Mouse (Mus musculus) heart, embryonic 12.5 days (tissue): ENCODE data around the gene Tmcc3. TPM values are rescaled to one million over a fixed set of nuclear protein-coding genes. Genes with fewer than 3 reads are reported as not detected.
"Not testable (repeated sequence)": the region's sequence is repeated elsewhere in the genome, so short reads cannot be mapped to it uniquely, and the experiment has no call there.

Experiments
- ATAC-seq: fragments of 200-750 bp; cut with Nextera tagmentation; 2 replicates; pipeline ENCODE4 v1.8.0; 2017; ENCODE audit warnings: moderate TSS enrichment, moderate library complexity; ENCODE audit not compliant: insufficient number of reproducible peaks, low FRiP score
- H3K27ac ChIP-seq: fragments of 300-500 bp; sonication (generic); 2 replicates; pipeline ENCODE4 v1.5.1; 2016; ENCODE audit warnings: mild to moderate bottlenecking, moderate library complexity; ENCODE audit not compliant: poor library complexity, severe bottlenecking
- H3K27me3 ChIP-seq: fragments of 300-500 bp; sonication (generic); replicated peaks from 2 replicates; pipeline ENCODE4 v1.6.1; 2016; ENCODE audit warnings: mild to moderate bottlenecking, moderate library complexity
- H3K36me3 ChIP-seq: fragments of 300-500 bp; sonication (generic); 2 replicates; pipeline ENCODE4 v1.6.1; 2016; ENCODE audit warnings: mild to moderate bottlenecking, moderate library complexity
- H3K4me1 ChIP-seq: fragments of 300-500 bp; sonication (generic); replicated peaks from 2 replicates; pipeline ENCODE4 v1.6.1; 2016; ENCODE audit warnings: mild to moderate bottlenecking
- H3K4me2 ChIP-seq: fragments of 300-500 bp; sonication (generic); 2 replicates; pipeline ENCODE4 v1.6.1; 2016; ENCODE audit warnings: mild to moderate bottlenecking, moderate library complexity
- H3K4me3 ChIP-seq: fragments of 300-500 bp; sonication (generic); 2 replicates; pipeline ENCODE4 v1.5.1; 2016; ENCODE audit warnings: mild to moderate bottlenecking
- H3K9ac ChIP-seq: fragments of 300-500 bp; sonication (generic); 2 replicates; pipeline ENCODE4 v1.6.1; 2016; ENCODE audit warnings: mild to moderate bottlenecking, moderate library complexity
- H3K9me3 ChIP-seq: fragments of 300-500 bp; sonication (generic); replicated peaks from 2 replicates; pipeline ENCODE4 v1.6.1; 2016; ENCODE audit warnings: mild to moderate bottlenecking, moderate library complexity
- WGBS: fragments of 180-500 bp; shearing (Covaris S2); methylation state at CpG from one replicate; pipeline ENCODE4 v1.1.7; 2016; 5-methylcytosine and 5-hydroxymethylcytosine counted together
- polyA plus RNA-seq: library from polyadenylated mRNA; unstranded; fragments of >200 nt; fragmentation: Nextera tagmentation; extraction: Ambion mirVana; gene quantifications from 2 replicates; pipeline ENCODE4 v1.2.1, GENCODE M21; 2016

The Tmcc3 gene
- polyA plus RNA-seq, 1 experiment from 2014 or later: 10.2 TPM

DNA sequence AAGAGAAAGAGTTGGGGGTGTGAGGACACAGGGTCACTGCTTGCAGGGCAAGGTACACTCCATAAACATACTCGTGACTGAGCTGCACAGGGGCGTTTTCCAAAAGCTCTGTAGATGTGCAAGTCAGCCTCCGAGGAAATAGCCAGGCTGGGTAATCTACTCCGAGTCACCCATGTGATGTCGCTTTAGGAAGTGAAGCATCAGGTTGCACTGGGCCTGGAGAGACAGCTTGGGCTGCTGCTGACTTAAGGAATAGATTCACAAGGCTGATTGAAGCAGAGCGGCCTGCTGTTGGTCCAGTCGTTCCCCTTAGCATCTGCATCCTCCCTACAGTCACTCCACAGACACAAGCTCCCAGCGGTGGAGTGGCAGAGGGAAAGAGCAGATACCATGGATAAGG is 274.1 kb downstream of the Tmcc3 start:
- no peak overlapping the region for H3K4me3 ChIP-seq
- no peak overlapping the region for H3K27ac ChIP-seq
- WGBS: 35% methylated on average over 8 of the region's 8 CpGs
- H3K36me3 ChIP-seq: peaks cover 12% of the 10 kb centered on the region
- H3K9ac ChIP-seq: no peak overlapping the region
- no peaks in the 10 kb centered on the region for H3K9me3 ChIP-seq
- no peaks in the 10 kb centered on the region for H3K27me3 ChIP-seq
- ATAC-seq: no peak
- peaks cover 36% of the 10 kb centered on the region for H3K4me1 ChIP-seq
- no peak overlapping the region for H3K4me2 ChIP-seq

DNA sequence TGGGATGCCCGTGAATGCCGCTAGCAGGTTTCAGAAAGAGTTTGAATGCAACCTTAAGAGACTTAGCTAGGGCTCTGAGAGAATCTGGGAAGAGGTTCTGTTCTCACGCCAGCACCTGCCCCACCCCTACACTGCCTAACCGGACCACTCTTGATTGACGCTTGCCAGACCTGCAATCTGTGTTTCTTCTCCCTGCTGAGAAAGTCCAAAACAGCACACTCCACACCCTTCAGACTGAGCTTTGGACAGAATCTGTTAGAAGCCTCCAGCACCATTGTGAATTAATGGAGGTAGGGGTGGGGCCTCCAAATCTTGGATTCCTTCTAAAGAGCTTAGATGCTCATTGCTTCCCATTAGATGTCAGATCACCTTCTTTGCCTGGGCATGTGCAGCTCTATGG is 277.2 kb downstream of the Tmcc3 start:
- Histone ChIP-seq H3K9ac (no peak overlapping the region), H3K27me3 (no peaks in the 10 kb centered on the region), H3K4me1 (peaks cover 36% of the 10 kb centered on the region), H3K4me3 (no peak overlapping the region), H3K9me3 (no peaks in the 10 kb centered on the region), H3K27ac (no peak overlapping the region), H3K36me3 (peaks cover 6% of the 10 kb centered on the region; the same call in 1 of the 2 replicates), H3K4me2 (no peak overlapping the region)
- 46% methylated on average over 5 of the region's 5 CpGs for WGBS
- no peak for ATAC-seq

DNA sequence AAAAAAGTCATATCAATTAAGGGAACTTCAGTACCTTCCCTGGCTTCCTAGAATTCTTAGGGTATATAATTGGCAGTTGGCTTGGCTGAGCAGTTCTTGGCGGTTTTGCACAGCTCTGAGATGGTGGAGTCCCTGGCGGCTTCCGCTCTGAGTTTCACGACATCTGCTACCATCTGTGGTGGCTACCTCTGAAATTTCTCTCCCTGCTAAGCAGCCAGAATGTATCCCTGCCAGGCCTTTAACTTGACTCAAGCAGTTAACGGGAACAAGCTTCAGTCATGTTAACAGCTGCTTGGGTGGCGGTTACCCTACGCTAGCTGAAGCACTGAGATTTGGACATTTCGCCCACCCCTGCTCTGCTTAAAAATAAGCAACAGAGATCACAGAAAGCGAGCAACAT is 284.0 kb downstream of the Tmcc3 start:
- Histone ChIP-seq H3K27me3 (no peaks in the 10 kb centered on the region), H3K36me3 (no peaks in the 10 kb centered on the region), H3K4me1 (no peaks in the 10 kb centered on the region), H3K27ac (no peak overlapping the region), H3K4me2 (no peak overlapping the region), H3K9me3 (no peaks in the 10 kb centered on the region), H3K4me3 (no peak overlapping the region), H3K9ac (no peak overlapping the region)
- WGBS: 77% methylated on average over 9 of the region's 9 CpGs
- no peak for ATAC-seq

DNA sequence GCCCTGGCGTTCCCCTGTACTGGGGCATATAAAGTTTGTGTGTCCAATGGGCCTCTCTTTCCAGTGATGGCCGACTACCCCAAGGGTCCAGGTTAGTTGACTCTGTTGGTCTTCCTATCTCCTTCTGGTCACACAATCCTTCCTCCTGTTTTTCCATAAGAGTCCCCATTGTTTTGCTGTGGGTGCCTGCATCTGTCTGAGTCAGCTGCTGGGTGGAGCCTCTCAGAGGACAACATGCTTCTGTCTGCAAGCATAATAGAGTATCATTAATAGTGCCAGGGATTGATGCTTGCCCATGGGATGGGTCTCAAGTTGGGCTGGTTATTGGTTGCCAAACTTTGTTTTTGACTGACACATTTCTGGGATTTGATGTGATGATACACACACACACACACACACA is 288.1 kb downstream of the Tmcc3 start:
- not testable (repeated sequence) for H3K27ac ChIP-seq, H3K4me3 ChIP-seq, H3K9ac ChIP-seq, ATAC-seq, H3K4me2 ChIP-seq, H3K4me1 ChIP-seq, H3K36me3 ChIP-seq, H3K27me3 ChIP-seq
- 78% methylated on average over 2 of the region's 2 CpGs for WGBS
- peaks cover 13% of the 10 kb centered on the region for H3K9me3 ChIP-seq

DNA sequence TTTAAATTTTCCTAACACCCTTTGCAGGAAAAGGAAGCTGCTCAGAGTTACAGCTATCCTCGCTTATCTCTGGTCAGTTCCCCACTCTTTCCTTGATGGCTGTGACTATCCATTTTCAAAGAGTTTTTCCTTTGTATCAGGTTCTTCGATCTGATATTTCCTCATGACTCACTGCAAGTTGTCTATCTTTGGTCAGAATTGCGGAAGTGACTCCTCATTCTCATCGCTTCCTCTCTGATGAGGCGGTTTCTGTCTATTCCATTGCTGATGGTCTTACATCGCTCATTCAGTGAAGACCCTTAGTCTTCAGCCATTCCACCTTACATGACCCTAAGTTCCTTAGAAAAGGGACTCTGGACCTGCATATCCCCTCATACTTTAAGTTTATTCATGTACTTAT is 289.3 kb downstream of the Tmcc3 start:
- 60% methylated on average over 6 of the region's 6 CpGs for WGBS
- Histone ChIP-seq H3K27ac (no peak overlapping the region), H3K4me3 (no peak overlapping the region), H3K4me1 (no peaks in the 10 kb centered on the region), H3K27me3 (no peaks in the 10 kb centered on the region), H3K36me3 (no peaks in the 10 kb centered on the region), H3K9me3 (peaks cover 13% of the 10 kb centered on the region), H3K4me2 (no peak overlapping the region), H3K9ac (no peak overlapping the region)
- ATAC-seq: no peak

GRCm38 (mm10) chr10:94605491-94605890 is 293.7 kb downstream of the Tmcc3 start:
- ATAC-seq: no peak
- Histone ChIP-seq H3K9me3 (peaks cover 13% of the 10 kb centered on the region), H3K4me3 (no peak overlapping the region), H3K9ac (no peak overlapping the region), H3K4me2 (no peak overlapping the region), H3K4me1 (no peaks in the 10 kb centered on the region), H3K27me3 (no peaks in the 10 kb centered on the region), H3K27ac (no peak overlapping the region), H3K36me3 (no peaks in the 10 kb centered on the region)
- WGBS: 78% methylated on average over 4 of the region's 4 CpGs

DNA sequence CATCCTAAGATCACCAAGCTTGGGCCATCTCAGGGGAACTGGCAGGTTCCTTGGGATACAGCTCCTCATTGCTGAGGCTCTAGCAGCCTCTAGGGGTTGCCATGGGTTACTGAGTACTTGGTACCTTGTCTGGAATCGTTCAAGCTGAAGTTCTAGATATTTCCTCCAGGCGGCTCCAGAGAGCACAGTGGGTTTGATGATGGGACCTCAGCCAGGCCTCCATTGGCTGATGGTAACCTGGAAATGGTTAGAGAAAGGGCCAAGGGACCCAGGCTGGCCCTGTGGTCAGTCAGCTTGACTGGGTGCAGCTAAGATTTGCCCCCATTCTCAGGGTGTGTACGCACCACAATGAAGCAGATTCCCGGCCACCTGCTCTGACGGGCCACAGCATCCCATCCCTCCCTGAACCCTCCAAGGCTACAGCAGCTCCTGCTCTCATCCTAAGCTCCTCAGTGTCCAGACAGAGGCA is 297.6 kb downstream of the Tmcc3 start:
- H3K4me1 ChIP-seq: no peaks in the 10 kb centered on the region
- H3K4me2 ChIP-seq: no peak overlapping the region
- H3K27ac ChIP-seq: no peak overlapping the region
- H3K27me3 ChIP-seq: no peaks in the 10 kb centered on the region
- ATAC-seq: peak; percentile 71
- 56% methylated on average over 5 of the region's 5 CpGs for WGBS
- no peaks in the 10 kb centered on the region for H3K9me3 ChIP-seq
- no peaks in the 10 kb centered on the region for H3K36me3 ChIP-seq
- no peak overlapping the region for H3K4me3 ChIP-seq
- no peak overlapping the region for H3K9ac ChIP-seq

GRCm38 (mm10) chr10:94611228-94611968 is 299.6 kb downstream of the Tmcc3 start:
- Histone ChIP-seq H3K4me3 (no peak overlapping the region), H3K27ac (no peak overlapping the region), H3K27me3 (no peaks in the 10 kb centered on the region), H3K9ac (no peak overlapping the region), H3K4me1 (no peaks in the 10 kb centered on the region), H3K4me2 (no peak overlapping the region), H3K9me3 (no peaks in the 10 kb centered on the region), H3K36me3 (no peaks in the 10 kb centered on the region)
- WGBS: 61% methylated on average over 13 of the region's 13 CpGs
- ATAC-seq: no peak

- Histone ChIP-seq H3K27ac (no peak overlapping the region), H3K9ac (no peak overlapping the region), H3K4me3 (no peak overlapping the region), H3K9me3 (no peaks in the 10 kb centered on the region), H3K27me3 (no peaks in the 10 kb centered on the region), H3K4me1 (no peaks in the 10 kb centered on the region), H3K36me3 (no peaks in the 10 kb centered on the region), H3K4me2 (no peak overlapping the region)
- ATAC-seq: no peak
- 54% methylated on average over 4 of the region's 4 CpGs for WGBS
These were observed 300.3 kb downstream of the Tmcc3 start for GRCm38 (mm10) chr10:94611969-94612440.

DNA sequence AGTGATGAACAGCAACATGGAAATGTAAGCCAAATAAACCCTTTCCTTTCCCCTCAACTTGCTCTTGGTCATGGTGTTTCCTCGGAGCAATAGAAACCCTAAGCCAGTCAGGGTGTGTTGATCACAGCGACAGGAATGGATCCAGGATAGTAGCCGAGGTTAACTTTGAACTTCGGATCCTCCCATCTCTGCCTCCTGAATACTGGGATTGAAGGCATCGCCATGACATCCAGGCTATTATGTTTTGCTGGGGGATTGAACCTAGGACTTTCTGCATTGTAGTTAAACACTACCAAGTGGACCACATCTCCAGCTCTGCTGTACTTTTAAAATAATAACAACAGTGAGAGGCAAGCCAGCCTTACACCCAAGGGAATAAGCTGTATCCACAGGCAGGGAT is 307.8 kb downstream of the Tmcc3 start:
- no peak for ATAC-seq
- 84% methylated on average over 5 of the region's 5 CpGs for WGBS
- Histone ChIP-seq H3K36me3 (no peaks in the 10 kb centered on the region), H3K4me3 (no peak overlapping the region), H3K27ac (no peak overlapping the region), H3K4me1 (0 out of 2 replicates have a peak, but pooled peaks cover 2% of the 10 kb centered on the region), H3K4me2 (no peak overlapping the region), H3K9me3 (no peaks in the 10 kb centered on the region), H3K9ac (no peak overlapping the region), H3K27me3 (peaks cover 28% of the 10 kb centered on the region)

GRCm38 (mm10) chr10:94620561-94620960 is 308.8 kb downstream of the Tmcc3 start:
- H3K36me3 ChIP-seq: no peaks in the 10 kb centered on the region
- no peak overlapping the region for H3K27ac ChIP-seq
- no peaks in the 10 kb centered on the region for H3K9me3 ChIP-seq
- 49% methylated on average over 6 of the region's 6 CpGs for WGBS
- no peak overlapping the region for H3K4me2 ChIP-seq
- no peak overlapping the region for H3K9ac ChIP-seq
- peaks cover 28% of the 10 kb centered on the region for H3K27me3 ChIP-seq
- no peak overlapping the region for H3K4me3 ChIP-seq
- H3K4me1 ChIP-seq: 0 out of 2 replicates have a peak, but pooled peaks cover 2% of the 10 kb centered on the region
- ATAC-seq: no peak
